Mouse (Mus musculus) hindbrain, embryonic 11.5 days (tissue): Measurements from ENCODE around the gene Hmgb3. TPM values are rescaled to one million over a fixed set of nuclear protein-coding genes. Genes with fewer than 3 reads are reported as not detected.
"Not testable (repeated sequence)": the region's sequence is repeated elsewhere in the genome, so short reads cannot be mapped to it uniquely, and the experiment has no call there.

Experiments
- ATAC-seq: fragments of 200-750 bp; cut with Nextera tagmentation; 2 replicates; pipeline ENCODE4 v1.8.0; 2017; ENCODE audit warnings: mild to moderate bottlenecking, moderate TSS enrichment, moderate library complexity; ENCODE audit not compliant: low FRiP score
- DNase-seq: peaks from one replicate; pipeline ENCODE4 v3.0.0-alpha.2; 2015; ENCODE audit warnings: low spot score
- H3K27ac ChIP-seq: fragments of 300-500 bp; sonication (generic); 2 replicates; pipeline ENCODE4 v1.5.1; 2014; ENCODE audit warnings: mild to moderate bottlenecking, low read depth, low read length
- H3K27me3 ChIP-seq: fragments of 300-500 bp; sonication (generic); 2 replicates; pipeline ENCODE4 v1.6.1; 2014; ENCODE audit warnings: mild to moderate bottlenecking, low read length, moderate library complexity, mixed read lengths; ENCODE audit not compliant: control insufficient read depth, insufficient read depth
- H3K36me3 ChIP-seq: fragments of 300-500 bp; sonication (generic); 2 replicates; pipeline ENCODE4 v1.6.1; 2014; ENCODE audit warnings: mild to moderate bottlenecking, low read length, moderate library complexity, mixed read lengths; ENCODE audit not compliant: control insufficient read depth, insufficient read depth
- H3K4me1 ChIP-seq: fragments of 300-500 bp; sonication (generic); replicated peaks from 2 replicates; pipeline ENCODE4 v1.6.1; 2014; ENCODE audit warnings: low read length, mixed read lengths; ENCODE audit not compliant: control insufficient read depth, insufficient read depth
- H3K4me2 ChIP-seq: fragments of 300-500 bp; sonication (generic); replicated peaks from 2 replicates; pipeline ENCODE4 v1.6.1; 2014; ENCODE audit warnings: mild to moderate bottlenecking, low read depth, low read length
- H3K4me3 ChIP-seq: fragments of 300-500 bp; sonication (generic); 2 replicates; pipeline ENCODE4 v1.5.1; 2014; ENCODE audit warnings: low read depth, low read length
- H3K9ac ChIP-seq: fragments of 300-500 bp; sonication (generic); 2 replicates; pipeline ENCODE4 v1.6.1; 2014; ENCODE audit warnings: low read depth, low read length
- H3K9me3 ChIP-seq: fragments of 300-500 bp; sonication (generic); 2 replicates; pipeline ENCODE4 v1.6.1; 2016; ENCODE audit warnings: low read length; ENCODE audit not compliant: control insufficient read depth
- WGBS: fragments of 180-500 bp; shearing (Covaris S2); extraction: QIAGEN DNeasy Blood & Tissue Kit; methylation state at CpG from one replicate; pipeline ENCODE4 v1.1.7; 2014; 5-methylcytosine and 5-hydroxymethylcytosine counted together
- polyA plus RNA-seq: library from polyadenylated mRNA; unstranded; fragments of >200 nt; fragmentation: Nextera tagmentation; extraction: Ambion mirVana; gene quantifications from 2 replicates; pipeline ENCODE4 v1.2.1, GENCODE M21; 2014

Gene Hmgb3
- 571 and 643 TPM in 2 replicates for polyA plus RNA-seq

GRCm38 (mm10) chrX:71555415-71556114, at the start of gene Hmgb3:
Gene Hmgb3 (plus strand): TSS chrX:71555918.
- 20% methylated on average over 46 of the region's 59 CpGs for WGBS
- Histone ChIP-seq H3K36me3 (no peaks in the 10 kb centered on the region), H3K27me3 (no peaks in the 10 kb centered on the region; the same call in 1 of the 2 replicates), H3K4me1 (no peaks in the 10 kb centered on the region), H3K4me3 (peak within 1 kb of the TSS; percentile 79), H3K4me2 (peak within 1 kb of the TSS; percentile 53), H3K9me3 (no peaks in the 10 kb centered on the region), H3K9ac (peak within 1 kb of the TSS; percentile 90), H3K27ac (peak within 1 kb of the TSS; percentile 96)
- peak; percentile 97 for ATAC-seq
- DNase-seq: peak; percentile 82

- ATAC-seq: not testable (repeated sequence)
These were observed 49.1 kb upstream of the Hmgb3 start for GRCm38 (mm10) chrX:71506591-71506990.

GRCm38 (mm10) chrX:71519252-71519651, 36.5 kb upstream of the Hmgb3 start:
- 84% methylated on average over 4 of the region's 4 CpGs for WGBS
- ATAC-seq: no peak
- H3K27me3 ChIP-seq: no peaks in the 10 kb centered on the region

More at GRCm38 (mm10) chrX:71506591-71506990, 49.1 kb upstream of the Hmgb3 start:
- not testable (repeated sequence) for DNase-seq, H3K4me2 ChIP-seq, H3K4me1 ChIP-seq, H3K36me3 ChIP-seq, H3K9ac ChIP-seq, H3K27ac ChIP-seq, H3K4me3 ChIP-seq, H3K27me3 ChIP-seq, H3K9me3 ChIP-seq
- WGBS: 93% methylated on average over 4 of the region's 4 CpGs

GRCm38 (mm10) chrX:71522889-71523288, 32.8 kb upstream of the Hmgb3 start:
- Histone ChIP-seq H3K27me3 (no peaks in the 10 kb centered on the region), H3K4me2 (no peak overlapping the region), H3K36me3 (no peaks in the 10 kb centered on the region), H3K4me1 (no peaks in the 10 kb centered on the region), H3K27ac (no peak overlapping the region), H3K9me3 (no peaks in the 10 kb centered on the region), H3K4me3 (no peak overlapping the region), H3K9ac (no peak overlapping the region)
- no peak for DNase-seq
- WGBS: 87% methylated on average over 3 of the region's 3 CpGs
- no peak for ATAC-seq

More at GRCm38 (mm10) chrX:71519252-71519651, 36.5 kb upstream of the Hmgb3 start:
- no peaks in the 10 kb centered on the region for H3K9me3 ChIP-seq
- no peaks in the 10 kb centered on the region for H3K36me3 ChIP-seq
- no peak overlapping the region for H3K27ac ChIP-seq
- H3K9ac ChIP-seq: no peak overlapping the region
- DNase-seq: no peak
- no peak overlapping the region for H3K4me3 ChIP-seq
- H3K4me2 ChIP-seq: no peak overlapping the region
- H3K4me1 ChIP-seq: no peaks in the 10 kb centered on the region

GRCm38 (mm10) chrX:71524310-71524709, 31.4 kb upstream of the Hmgb3 start:
- Histone ChIP-seq H3K4me1 (no peaks in the 10 kb centered on the region), H3K36me3 (no peaks in the 10 kb centered on the region), H3K27me3 (no peaks in the 10 kb centered on the region), H3K4me2 (no peak overlapping the region), H3K27ac (no peak overlapping the region), H3K9ac (no peak overlapping the region), H3K9me3 (no peaks in the 10 kb centered on the region), H3K4me3 (no peak overlapping the region)
- ATAC-seq: no peak
- 64% methylated on average over 2 of the region's 2 CpGs for whole genome bisulfite sequencing
- no peak for DNase-seq

- Histone ChIP-seq H3K27me3 (no peaks in the 10 kb centered on the region), H3K4me3 (no peak overlapping the region), H3K36me3 (no peaks in the 10 kb centered on the region), H3K4me1 (no peaks in the 10 kb centered on the region), H3K9me3 (no peaks in the 10 kb centered on the region), H3K9ac (no peak overlapping the region), H3K27ac (no peak overlapping the region), H3K4me2 (no peak overlapping the region)
- ATAC-seq (no peak), DNase-seq (no peak)
- WGBS: 75% methylated on average over 3 of the region's 3 CpGs
These were observed 30.0 kb upstream of the Hmgb3 start for GRCm38 (mm10) chrX:71525593-71526299.

- H3K4me3 ChIP-seq: no peak overlapping the region
- no peaks in the 10 kb centered on the region for H3K27me3 ChIP-seq
- WGBS: 40% methylated on average over 1 of the region's 1 CpGs
- H3K4me1 ChIP-seq: no peaks in the 10 kb centered on the region
- ATAC-seq (no peak), DNase-seq (no peak)
- no peak overlapping the region for H3K27ac ChIP-seq
- H3K9ac ChIP-seq: no peak overlapping the region
- no peaks in the 10 kb centered on the region for H3K9me3 ChIP-seq
- no peak overlapping the region for H3K4me2 ChIP-seq
- H3K36me3 ChIP-seq: no peaks in the 10 kb centered on the region
These were observed 28.3 kb upstream of the Hmgb3 start for GRCm38 (mm10) chrX:71527461-71527860.

GRCm38 (mm10) chrX:71528150-71528549, 27.6 kb upstream of the Hmgb3 start:
- Histone ChIP-seq H3K4me3 (no peak overlapping the region), H3K27ac (no peak overlapping the region), H3K9ac (no peak overlapping the region), H3K4me1 (no peaks in the 10 kb centered on the region), H3K27me3 (no peaks in the 10 kb centered on the region), H3K36me3 (no peaks in the 10 kb centered on the region), H3K9me3 (no peaks in the 10 kb centered on the region), H3K4me2 (no peak overlapping the region)
- DNase-seq (no peak), ATAC-seq (no peak)
- 60% methylated on average over 3 of the region's 3 CpGs for WGBS

- no peaks in the 10 kb centered on the region for H3K4me1 ChIP-seq
- no peaks in the 10 kb centered on the region for H3K36me3 ChIP-seq
- H3K27me3 ChIP-seq: no peaks in the 10 kb centered on the region
- H3K9me3 ChIP-seq: no peaks in the 10 kb centered on the region
- no peak overlapping the region for H3K4me2 ChIP-seq
- 57% methylated on average over 6 of the region's 6 CpGs for WGBS
- no peak overlapping the region for H3K27ac ChIP-seq
- no peak overlapping the region for H3K4me3 ChIP-seq
- DNase-seq (peak; percentile 3), ATAC-seq (peak; percentile 72; the same call in 1 of the 2 replicates)
- H3K9ac ChIP-seq: no peak overlapping the region
These were observed 27.1 kb upstream of the Hmgb3 start for GRCm38 (mm10) chrX:71528646-71529045.
